9 mouse cellular contexts compared by ENCODE assay signal in genomic region chr1:63659591-63659990, GRCm38 (mm10). TPM values are rescaled to one million over a fixed set of nuclear protein-coding genes. Genes with fewer than 3 reads are reported as not detected.
DNase-seq lines count a peak whose midpoint lies in the region; ATAC-seq lines count a peak whose summit lies in the region.
"Had no signal": no experiment of that assay in that cellular context is flagged by ENCODE, and none has a peak within 500 bp of the region (broad histone marks: within the 10 kb centered on the region; RNA-seq: fewer than 3 reads in every experiment).

No protein-coding gene starts in this region.

- peak; percentile 22 for DNase-seq in ovary, postnatal 14 days (ENCODE audit: low spot score)
- no peak for DNase-seq in ovary, postnatal 36 days (ENCODE audit: low spot score)
- peak; percentile 22 for DNase-seq in WW6 (ENCODE audit: low read depth, low spot score)
- DNase-seq in embryo, embryonic 10.5 days (ENCODE audit: low spot score) = peak; percentile 91
- DNase-seq in hindbrain, embryonic 11.5 days (ENCODE audit: low spot score) = peak; percentile 82
- peak; percentile 21 to 64 for DNase-seq in layer of hippocampus, postnatal 14 days (ENCODE audit: low spot score in 2 of 2)
- DNase-seq in urinary bladder, postnatal 4 days (ENCODE audit: low spot score in 2 of 2) = no peak

- no peak for ATAC-seq in hindbrain, embryonic 11.5 days (ENCODE audit: low FRiP score)
- ATAC-seq in midbrain, embryonic 15.5 days (replicated peaks) = peak; percentile 74

- H3K27ac ChIP-seq in hindbrain, embryonic 11.5 days (ENCODE audit: low read depth, low read length) = no peak overlapping the region
- H3K27ac ChIP-seq in midbrain, embryonic 15.5 days = no peak overlapping the region

- no peak overlapping the region for H3K9ac ChIP-seq in hindbrain, embryonic 11.5 days (ENCODE audit: low read depth, low read length)
- H3K9ac ChIP-seq in midbrain, embryonic 15.5 days = no peak overlapping the region

- H3K9me3 ChIP-seq in hindbrain, embryonic 11.5 days (ENCODE audit: control insufficient read depth, low read length) = no peaks in the 10 kb centered on the region
- H3K9me3 ChIP-seq in midbrain, embryonic 15.5 days = no peaks in the 10 kb centered on the region

- 5% methylated on average over 7 of the region's 7 CpGs for WGBS in hindbrain, embryonic 11.5 days
- WGBS in midbrain, embryonic 15.5 days = 3% methylated on average over 7 of the region's 7 CpGs

- no peaks in the 10 kb centered on the region for H3K4me1 ChIP-seq in hindbrain, embryonic 11.5 days (replicated peaks; ENCODE audit: control insufficient read depth, insufficient read depth, low read length)
- no peaks in the 10 kb centered on the region for H3K4me1 ChIP-seq in midbrain, embryonic 15.5 days

- H3K36me3 ChIP-seq in hindbrain, embryonic 11.5 days (ENCODE audit: control insufficient read depth, insufficient read depth, low read length) = no peaks in the 10 kb centered on the region
- no peaks in the 10 kb centered on the region for H3K36me3 ChIP-seq in midbrain, embryonic 15.5 days (replicated peaks)

- no peak overlapping the region for H3K4me2 ChIP-seq in hindbrain, embryonic 11.5 days (replicated peaks; ENCODE audit: low read depth, low read length)
- H3K4me2 ChIP-seq in midbrain, embryonic 15.5 days = no peak overlapping the region

- H3K4me3 ChIP-seq in hindbrain, embryonic 11.5 days (ENCODE audit: low read depth, low read length) = no peak overlapping the region
- no peak overlapping the region for H3K4me3 ChIP-seq in midbrain, embryonic 15.5 days

- no peaks in the 10 kb centered on the region for H3K27me3 ChIP-seq in hindbrain, embryonic 11.5 days (ENCODE audit: control insufficient read depth, insufficient read depth, low read length)
- 0 out of 2 replicates have a peak, but pooled peaks cover 3% of the 10 kb centered on the region for H3K27me3 ChIP-seq in midbrain, embryonic 15.5 days (replicated peaks)

RNA-seq across cellular contexts. Expression of gene Dytn, which starts 27.1 kb away (rescaled TPM):
- not detected in 2 replicates for polyA plus RNA-seq in hindbrain, embryonic 11.5 days (2014; fragmentation: Nextera tagmentation; extraction: Ambion mirVana)
- total RNA-seq in layer of hippocampus, postnatal 14 days (2021) = under 1 TPM in 1 of 2 experiments, not detected in 1; 0.21 TPM
- not detected in 2 replicates for polyA plus RNA-seq in midbrain, embryonic 15.5 days (2015; fragmentation: Nextera tagmentation; extraction: Ambion mirVana)

RNA-seq across cellular contexts. Expression of gene Gm39653, which starts 43.8 kb away (rescaled TPM):
- polyA plus RNA-seq in hindbrain, embryonic 11.5 days (2014; fragmentation: Nextera tagmentation; extraction: Ambion mirVana) = not detected in 2 replicates
- total RNA-seq in layer of hippocampus, postnatal 14 days (2021) = not detected
- not detected in 2 replicates for polyA plus RNA-seq in midbrain, embryonic 15.5 days (2015; fragmentation: Nextera tagmentation; extraction: Ambion mirVana)
- polyA plus RNA-seq: frontal cortex, adult 2 months had no signal

Comparison
In these comparisons a context has a peak if more than half of its experiments do, and no peak if none do; other contexts are left out.
1. DNase-seq: peak in ovary, postnatal 14 days (single experiment), WW6 (single experiment), embryo, embryonic 10.5 days (single experiment), hindbrain, embryonic 11.5 days (single experiment) and layer of hippocampus, postnatal 14 days (2 of 2); none in ovary, postnatal 36 days (single experiment) and urinary bladder, postnatal 4 days (0 of 2).